ENCODE assay signal across 7 mouse cellular contexts in the genomic region with DNA sequence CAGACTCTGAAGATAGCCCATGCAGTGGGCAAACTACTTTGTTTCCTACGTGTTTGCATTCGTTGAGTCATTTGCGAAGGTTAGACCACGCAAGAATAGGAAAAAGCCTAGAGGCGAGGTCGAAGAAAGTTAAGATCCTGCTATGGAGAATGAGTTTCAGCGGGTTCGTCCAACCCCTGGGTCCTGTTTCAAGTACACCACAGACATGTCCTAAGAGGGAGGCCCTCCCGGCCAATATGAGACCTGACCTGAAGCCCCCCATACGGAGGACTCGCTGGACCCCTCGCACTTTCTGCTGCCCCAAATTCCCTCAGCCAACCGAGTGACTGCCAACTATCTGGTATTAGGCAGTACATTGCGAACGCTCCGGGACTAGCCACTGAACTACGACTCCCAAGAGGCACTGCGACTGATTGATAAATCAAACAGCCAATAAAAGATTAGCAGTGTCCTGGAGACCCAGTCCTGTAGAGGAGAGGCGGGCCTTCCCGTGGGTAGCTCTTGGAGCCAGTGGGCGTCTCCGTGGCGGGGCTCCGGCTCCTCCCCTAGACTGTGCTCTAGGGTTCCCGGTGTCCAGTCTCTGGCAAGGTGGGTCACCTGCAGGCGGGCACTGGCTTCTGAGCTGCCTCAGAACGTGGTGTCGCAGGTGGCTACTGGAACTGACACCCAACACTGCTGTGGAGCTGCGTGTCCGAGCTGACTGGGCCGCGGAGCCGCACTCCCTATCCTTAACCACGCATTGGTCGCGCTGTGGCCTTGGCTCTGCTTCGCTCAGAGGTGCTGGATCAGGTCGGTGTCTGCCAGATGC. TPM values are rescaled to one million over a fixed set of nuclear protein-coding genes. Genes with fewer than 3 reads are reported as not detected.
A peak's percentile ranks its signal among the peaks of the same experiment; 100 is the strongest.
DNase-seq lines count a peak whose midpoint lies in the region; ATAC-seq lines count a peak whose summit lies in the region.

TSS of gene Zfp174 (plus strand) at position 558 of the 808 bp plus-strand sequence.

- no peaks in the 10 kb centered on the region for H3K36me3 ChIP-seq in intestine, embryonic 15.5 days
- no peaks in the 10 kb centered on the region for H3K36me3 ChIP-seq in midbrain, embryonic 10.5 days

- ATAC-seq in intestine, embryonic 15.5 days = peak; percentile 100

- WGBS in intestine, embryonic 15.5 days = 3% methylated on average over 38 of the region's 38 CpGs
- WGBS in midbrain, embryonic 10.5 days = 3% methylated on average over 38 of the region's 38 CpGs

- peaks cover 5% of the 10 kb centered on the region for H3K4me1 ChIP-seq in intestine, embryonic 15.5 days (replicated peaks)
- H3K4me1 ChIP-seq in midbrain, embryonic 10.5 days = peaks cover 13% of the 10 kb centered on the region

- no peaks in the 10 kb centered on the region for H3K27me3 ChIP-seq in intestine, embryonic 15.5 days (replicated peaks)
- no peaks in the 10 kb centered on the region for H3K27me3 ChIP-seq in midbrain, embryonic 10.5 days (ENCODE audit: low read depth, poor library complexity, severe bottlenecking)

- peak; percentile 97 for DNase-seq in adrenal gland, adult 2 months
- peak; percentile 87 for DNase-seq in embryo, embryonic 11.5 days (ENCODE audit: low read depth, low spot score)
- peak; percentile 87 to 88 for DNase-seq in gastrocnemius, postnatal 36 days
- DNase-seq in left cerebral cortex, postnatal 25 days (ENCODE audit: low spot score in 2 of 2) = peak; percentile 95 to 98
- peak; percentile 89 for DNase-seq in midbrain, embryonic 10.5 days (ENCODE audit: low spot score)
- DNase-seq in right cerebral cortex, postnatal 4 days = peak; percentile 82

- peak within 1 kb of the TSS; percentile 68 for H3K9ac ChIP-seq in intestine, embryonic 15.5 days

- no peak within 1 kb of the TSS for H3K27ac ChIP-seq in intestine, embryonic 15.5 days
- H3K27ac ChIP-seq in midbrain, embryonic 10.5 days (replicated peaks) = peak within 1 kb of the TSS; percentile 78

- H3K9me3 ChIP-seq in intestine, embryonic 15.5 days = no peaks in the 10 kb centered on the region
- H3K9me3 ChIP-seq in midbrain, embryonic 10.5 days (replicated peaks) = no peaks in the 10 kb centered on the region

- peak within 1 kb of the TSS; percentile 67 for H3K4me3 ChIP-seq in intestine, embryonic 15.5 days (replicated peaks)
- peak within 1 kb of the TSS; percentile 75 for H3K4me3 ChIP-seq in midbrain, embryonic 10.5 days

- intact Hi-C loops in gastrocnemius, postnatal 36 days (cut with DNase I) = loop anchor here (5.0 to 10.0 kb wide), 4 partner anchors 35 to 438 kb away; partner anchors contain the start of genes 1700037C18Rik, Cluap1, Gm20695 and Slx4
- intact Hi-C loops in left cerebral cortex, postnatal 25 days (cut with DNase I) = loop anchor here (10.0 kb wide), 1 partner anchor 102 kb away; the partner anchor contains the start of gene Zfp263

- H3K4me2 ChIP-seq in intestine, embryonic 15.5 days (replicated peaks) = peak within 1 kb of the TSS; percentile 77

RNA-seq across cellular contexts. Expression of gene Zfp174, which starts in this region (rescaled TPM):
- total RNA-seq in adrenal gland, adult 2 months (2021) = 10 to 100 TPM in 1 of 2 experiments, 1 to 10 TPM in 1; 4.7 to 15.2 TPM
- polyA plus RNA-seq in adrenal gland, adult 2 months (2012; rRNA removed) = 2.7 and 5.0 TPM in 2 replicates
- total RNA-seq in gastrocnemius, postnatal 36 days (2021) = 1 to 10 TPM; 1.2 to 1.6 TPM
- 1.0 TPM in 2 replicates for polyA plus RNA-seq in intestine, embryonic 15.5 days (2015; fragmentation: Nextera tagmentation; extraction: Ambion mirVana)
- 1 to 10 TPM; 4.7 to 5.0 TPM for total RNA-seq in left cerebral cortex, postnatal 25 days (2021)
- polyA plus RNA-seq in midbrain, embryonic 10.5 days (2016; fragmentation: Nextera tagmentation; extraction: Ambion mirVana) = 1.00 and 1.3 TPM in 2 replicates
